ENCODE assay signal across 8 mouse cellular contexts in genomic region chr7:81339783-81340182, GRCm38 (mm10). TPM values are rescaled to one million over a fixed set of nuclear protein-coding genes. Genes with fewer than 3 reads are reported as not detected.
DNase-seq lines count a peak whose midpoint lies in the region; ATAC-seq and TF ChIP-seq lines count a peak whose summit lies in the region.

No protein-coding gene starts in this region.

- TF ChIP-seq POLR2A in myocyte (IDR thresholded peaks at IDR 0.05; ENCODE audit: insufficient read length, low read depth) = peak; percentile 31

- H3K27me3 ChIP-seq in forebrain, embryonic 10.5 days (ENCODE audit: poor library complexity, severe bottlenecking) = no peaks in the 10 kb centered on the region
- no peaks in the 10 kb centered on the region for H3K27me3 ChIP-seq in forebrain, embryonic 16.5 days (replicated peaks; ENCODE audit: control insufficient read depth, insufficient read depth, low read length)
- H3K27me3 ChIP-seq in midbrain, embryonic 14.5 days (ENCODE audit: control insufficient read depth, insufficient read depth, low read length) = no peaks in the 10 kb centered on the region
- no peaks in the 10 kb centered on the region for H3K27me3 ChIP-seq in midbrain, embryonic 16.5 days (ENCODE audit: control insufficient read depth, insufficient read depth, low read depth, low read length)
- H3K27me3 ChIP-seq in kidney, postnatal 0 days (ENCODE audit: insufficient read depth, low read length) = no peaks in the 10 kb centered on the region
- H3K27me3 ChIP-seq in myocyte (ENCODE audit: control insufficient read depth, insufficient read depth, insufficient read length) = no peaks in the 10 kb centered on the region

- TF ChIP-seq CTCF in kidney, postnatal 0 days (IDR thresholded peaks at IDR 0.05; ENCODE audit: low read depth) = peak; percentile 82

- H3K79me2 ChIP-seq in myocyte (ENCODE audit: control insufficient read depth, insufficient read depth) = peaks cover 48% of the 10 kb centered on the region

- no peak overlapping the region for H3K9ac ChIP-seq in forebrain, embryonic 16.5 days (replicated peaks; ENCODE audit: low read depth, low read length)
- H3K9ac ChIP-seq in midbrain, embryonic 14.5 days (replicated peaks; ENCODE audit: low read length) = no peak overlapping the region
- no peak overlapping the region for H3K9ac ChIP-seq in midbrain, embryonic 16.5 days (ENCODE audit: low read depth, low read length)
- H3K9ac ChIP-seq in kidney, postnatal 0 days (ENCODE audit: low read depth, low read length) = no peak overlapping the region

- H3K4me2 ChIP-seq in forebrain, embryonic 16.5 days (ENCODE audit: low read length) = no peak overlapping the region
- H3K4me2 ChIP-seq in midbrain, embryonic 14.5 days (ENCODE audit: low read length) = no peak overlapping the region
- H3K4me2 ChIP-seq in midbrain, embryonic 16.5 days (ENCODE audit: low read length) = no peak overlapping the region
- no peak overlapping the region for H3K4me2 ChIP-seq in kidney, postnatal 0 days (ENCODE audit: low read length)
- H3K4me2 ChIP-seq in myocyte (ENCODE audit: low read depth) = no peak overlapping the region

- H3K4me3 ChIP-seq in forebrain, embryonic 10.5 days = no peak overlapping the region
- no peak overlapping the region for H3K4me3 ChIP-seq in forebrain, embryonic 16.5 days (replicated peaks; ENCODE audit: low read length)
- no peak overlapping the region for H3K4me3 ChIP-seq in midbrain, embryonic 14.5 days (replicated peaks; ENCODE audit: low read depth, low read length)
- H3K4me3 ChIP-seq in midbrain, embryonic 16.5 days (ENCODE audit: low read depth, low read length) = no peak overlapping the region
- no peak overlapping the region for H3K4me3 ChIP-seq in kidney, postnatal 0 days (replicated peaks; ENCODE audit: low read depth, low read length)
- H3K4me3 ChIP-seq in myocyte = no peak overlapping the region

- no peak overlapping the region for H3ac ChIP-seq in myocyte (ENCODE audit: control insufficient read depth, insufficient read length)

- ATAC-seq in forebrain, embryonic 16.5 days = no peak
- no peak for ATAC-seq in midbrain, embryonic 14.5 days (ENCODE audit: low FRiP score, low TSS enrichment)
- ATAC-seq in midbrain, embryonic 16.5 days = no peak
- ATAC-seq in kidney, postnatal 0 days (replicated peaks; ENCODE audit: low FRiP score, low read depth) = no peak

- H3K9me3 ChIP-seq in forebrain, embryonic 10.5 days = no peaks in the 10 kb centered on the region
- no peaks in the 10 kb centered on the region for H3K9me3 ChIP-seq in forebrain, embryonic 16.5 days (ENCODE audit: control insufficient read depth, low read length)
- no peaks in the 10 kb centered on the region for H3K9me3 ChIP-seq in midbrain, embryonic 14.5 days (ENCODE audit: control insufficient read depth, low read length)
- no peaks in the 10 kb centered on the region for H3K9me3 ChIP-seq in midbrain, embryonic 16.5 days (replicated peaks; ENCODE audit: control insufficient read depth, low read length, poor library complexity, severe bottlenecking)
- no peaks in the 10 kb centered on the region for H3K9me3 ChIP-seq in kidney, postnatal 0 days (replicated peaks; ENCODE audit: low read length)

- H3K4me1 ChIP-seq in forebrain, embryonic 10.5 days = peaks cover 43% of the 10 kb centered on the region
- H3K4me1 ChIP-seq in forebrain, embryonic 16.5 days (replicated peaks; ENCODE audit: control insufficient read depth, insufficient read depth, low read length) = peaks cover 23% of the 10 kb centered on the region
- H3K4me1 ChIP-seq in midbrain, embryonic 14.5 days (ENCODE audit: control insufficient read depth, insufficient read depth, low read length) = peaks cover 17% of the 10 kb centered on the region
- H3K4me1 ChIP-seq in midbrain, embryonic 16.5 days (ENCODE audit: control insufficient read depth, insufficient read depth, low read length) = peaks cover 27% of the 10 kb centered on the region
- H3K4me1 ChIP-seq in kidney, postnatal 0 days (replicated peaks; ENCODE audit: insufficient read depth, low read length) = peaks cover 12% of the 10 kb centered on the region; the same call in 1 of the 2 replicates

- H3K36me3 ChIP-seq in forebrain, embryonic 10.5 days (replicated peaks) = peaks cover 93% of the 10 kb centered on the region
- peaks cover 21% of the 10 kb centered on the region for H3K36me3 ChIP-seq in forebrain, embryonic 16.5 days (ENCODE audit: control insufficient read depth, insufficient read depth)
- H3K36me3 ChIP-seq in midbrain, embryonic 14.5 days (ENCODE audit: control insufficient read depth, insufficient read depth, low read length) = peaks cover 42% of the 10 kb centered on the region
- peaks cover 6% of the 10 kb centered on the region for H3K36me3 ChIP-seq in midbrain, embryonic 16.5 days (ENCODE audit: control insufficient read depth, insufficient read depth, low read length)
- peaks cover 44% of the 10 kb centered on the region for H3K36me3 ChIP-seq in kidney, postnatal 0 days (ENCODE audit: insufficient read depth, low read length)
- H3K36me3 ChIP-seq in myocyte (ENCODE audit: control insufficient read depth, insufficient read depth) = peaks cover 49% of the 10 kb centered on the region

- 88% methylated on average over 4 of the region's 4 CpGs for WGBS in forebrain, embryonic 10.5 days
- 77% methylated on average over 4 of the region's 4 CpGs for whole genome bisulfite sequencing in forebrain, embryonic 16.5 days
- WGBS in midbrain, embryonic 14.5 days = 88% methylated on average over 4 of the region's 4 CpGs
- 88% methylated on average over 4 of the region's 4 CpGs for WGBS in midbrain, embryonic 16.5 days
- 73% methylated on average over 4 of the region's 4 CpGs for WGBS in kidney, postnatal 0 days

- H3K27ac ChIP-seq in forebrain, embryonic 10.5 days = no peak overlapping the region
- no peak overlapping the region for H3K27ac ChIP-seq in forebrain, embryonic 16.5 days (ENCODE audit: low read length)
- no peak overlapping the region for H3K27ac ChIP-seq in midbrain, embryonic 14.5 days (replicated peaks; ENCODE audit: low read depth, low read length)
- no peak overlapping the region for H3K27ac ChIP-seq in midbrain, embryonic 16.5 days (ENCODE audit: low read length)
- H3K27ac ChIP-seq in kidney, postnatal 0 days = no peak overlapping the region

- DNase-seq in forebrain, embryonic 10.5 days (ENCODE audit: extremely low spot score, low spot score) = peak; percentile 75
- peak; percentile 77 for DNase-seq in midbrain, embryonic 14.5 days
- peak; percentile 70 for DNase-seq in brain, adult 2 months (ENCODE audit: low read depth, low spot score)
- peak; percentile 67 for DNase-seq in kidney, postnatal 0 days (ENCODE audit: low spot score)
- DNase-seq in thymus, postnatal 4 days = peak; percentile 85

TF ChIP-seq in myocyte, 11 proteins besides CTCF, POLR2A, EP300 and RAD21:
- TF ChIP-seq POLR2AphosphoS2 (IDR thresholded peaks at IDR 0.05; ENCODE audit: insufficient read length, low read depth) (peak; percentile 74), SRF (IDR thresholded peaks at IDR 0.05; ENCODE audit: control insufficient read depth, insufficient read length, low read depth) (no peak)

RNA-seq across cellular contexts. Expression of gene Rps17, which starts 5.3 kb away (rescaled TPM):
- 1,233 and 1,243 TPM in 2 replicates for polyA plus RNA-seq in forebrain, embryonic 10.5 days (2016; fragmentation: Nextera tagmentation; extraction: Ambion mirVana)
- 718 and 738 TPM in 2 replicates for polyA plus RNA-seq in forebrain, embryonic 16.5 days (2015; fragmentation: Nextera tagmentation; extraction: Ambion mirVana)
- 695 and 865 TPM in 2 replicates for polyA plus RNA-seq in midbrain, embryonic 14.5 days (2014; fragmentation: Nextera tagmentation; extraction: Ambion mirVana)
- 594 and 636 TPM in 2 replicates for polyA plus RNA-seq in midbrain, embryonic 16.5 days (2015; fragmentation: Nextera tagmentation; extraction: Ambion mirVana)
- polyA plus RNA-seq in kidney, postnatal 0 days (2015; fragmentation: Nextera tagmentation; extraction: Ambion mirVana) = 1,280 and 1,501 TPM in 2 replicates
- 2,418 TPM for polyA plus RNA-seq in myocyte (2012; fragmentation: generic; extraction: Trizol)
